In the genomic region with DNA sequence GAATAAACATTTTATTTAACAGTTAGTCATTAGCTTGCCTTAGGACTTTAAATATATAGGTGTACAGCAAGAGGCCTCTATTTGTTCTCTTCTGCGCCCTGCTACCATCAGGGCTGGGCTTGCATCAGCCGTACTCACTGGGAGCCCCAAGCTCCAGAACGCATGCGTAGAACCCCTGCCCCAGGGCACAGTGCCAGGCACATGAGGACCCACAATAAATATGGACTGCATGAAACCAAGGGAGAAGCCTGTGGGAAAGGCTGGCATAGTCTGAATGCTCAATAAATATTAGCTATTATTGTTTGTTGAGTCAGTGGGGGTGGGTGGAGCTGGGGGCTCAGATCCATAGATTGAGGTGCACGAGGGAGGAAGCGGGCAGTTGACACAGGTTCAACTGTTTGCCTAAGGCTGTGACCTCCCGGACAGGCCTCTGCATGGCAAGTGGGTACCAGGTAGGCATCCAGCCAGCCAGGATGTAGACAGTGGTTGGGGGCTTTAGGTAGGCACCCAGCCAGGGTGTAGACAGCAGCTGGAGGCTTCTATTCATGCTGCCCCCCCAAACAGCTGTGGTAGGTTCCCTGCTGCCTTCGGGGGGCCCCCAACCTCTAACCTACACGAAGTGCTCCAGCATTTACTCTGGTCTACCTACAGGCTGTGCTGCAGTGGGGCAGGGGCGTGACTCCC, we compare ENCODE assay signal across 12 mouse cellular contexts. TPM values are rescaled to one million over a fixed set of nuclear protein-coding genes. Genes with fewer than 3 reads are reported as not detected.
DNase-seq lines count a peak whose midpoint lies in the region; ATAC-seq and TF ChIP-seq lines count a peak whose summit lies in the region.
"Had no signal": no experiment of that assay in that cellular context is flagged by ENCODE, and none has a peak within 500 bp of the region (broad histone marks: within the 10 kb centered on the region; RNA-seq: fewer than 3 reads in every experiment).

No protein-coding gene starts in this region.

- no peak overlapping the region for H3K27ac ChIP-seq in hindbrain, embryonic 13.5 days
- H3K27ac ChIP-seq in hindbrain, postnatal 0 days, result no peak overlapping the region
- H3K27ac ChIP-seq in midbrain, embryonic 10.5 days (replicated peaks), result 0 out of 2 replicates have a peak overlapping the region, but pooled peaks have one; percentile 19
- H3K27ac ChIP-seq in midbrain, embryonic 14.5 days (replicated peaks; ENCODE audit: low read depth, low read length), result no peak overlapping the region
- H3K27ac ChIP-seq: embryonic facial prominence, embryonic 13.5 days; forebrain, embryonic 12.5 days; heart, adult 2 months; hindbrain, embryonic 10.5 days; hindbrain, embryonic 15.5 days had no signal

- no peaks in the 10 kb centered on the region for H3K36me3 ChIP-seq in hindbrain, embryonic 13.5 days
- H3K36me3 ChIP-seq in hindbrain, postnatal 0 days (ENCODE audit: insufficient read depth, low read length), result no peaks in the 10 kb centered on the region
- H3K36me3 ChIP-seq in midbrain, embryonic 10.5 days, result no peaks in the 10 kb centered on the region
- H3K36me3 ChIP-seq in midbrain, embryonic 14.5 days (ENCODE audit: control insufficient read depth, insufficient read depth, low read length), result no peaks in the 10 kb centered on the region
- H3K36me3 ChIP-seq: embryonic facial prominence, embryonic 13.5 days; forebrain, embryonic 12.5 days; hindbrain, embryonic 10.5 days; hindbrain, embryonic 15.5 days had no signal

- 94% methylated on average over 10 of the region's 10 CpGs for WGBS in hindbrain, embryonic 13.5 days
- 93% methylated on average over 10 of the region's 10 CpGs for WGBS in hindbrain, postnatal 0 days
- 91% methylated on average over 10 of the region's 10 CpGs for WGBS in midbrain, embryonic 10.5 days
- 93% methylated on average over 10 of the region's 10 CpGs for WGBS in midbrain, embryonic 14.5 days

- H3K4me2 ChIP-seq in hindbrain, embryonic 13.5 days, result no peak overlapping the region
- H3K4me2 ChIP-seq in hindbrain, postnatal 0 days (ENCODE audit: low read depth, low read length), result no peak overlapping the region
- H3K4me2 ChIP-seq in midbrain, embryonic 14.5 days (ENCODE audit: low read length), result no peak overlapping the region
- H3K4me2 ChIP-seq: forebrain, embryonic 12.5 days; hindbrain, embryonic 15.5 days had no signal

- H3K4me3 ChIP-seq in hindbrain, embryonic 13.5 days, result no peak overlapping the region
- H3K4me3 ChIP-seq in hindbrain, postnatal 0 days (ENCODE audit: low read length), result no peak overlapping the region
- no peak overlapping the region for H3K4me3 ChIP-seq in midbrain, embryonic 10.5 days
- H3K4me3 ChIP-seq in midbrain, embryonic 14.5 days (replicated peaks; ENCODE audit: low read depth, low read length), result no peak overlapping the region
- H3K4me3 ChIP-seq: heart, adult 2 months; hindbrain, embryonic 15.5 days had no signal

- TF ChIP-seq CTCF in hindbrain, postnatal 0 days (IDR thresholded peaks at IDR 0.05; ENCODE audit: low read depth), result no peak

- H3K4me1 ChIP-seq in hindbrain, embryonic 13.5 days (replicated peaks), result peaks cover 22% of the 10 kb centered on the region
- H3K4me1 ChIP-seq in hindbrain, postnatal 0 days (ENCODE audit: insufficient read depth, low read length), result 0 out of 2 replicates have a peak, but pooled peaks cover 5% of the 10 kb centered on the region
- H3K4me1 ChIP-seq in midbrain, embryonic 10.5 days, result peaks cover 21% of the 10 kb centered on the region
- H3K4me1 ChIP-seq in midbrain, embryonic 14.5 days (ENCODE audit: control insufficient read depth, insufficient read depth, low read length), result 0 out of 2 replicates have a peak, but pooled peaks cover 3% of the 10 kb centered on the region

- H3K9me3 ChIP-seq in hindbrain, embryonic 13.5 days, result no peaks in the 10 kb centered on the region
- no peaks in the 10 kb centered on the region for H3K9me3 ChIP-seq in hindbrain, postnatal 0 days (ENCODE audit: low read length)
- no peaks in the 10 kb centered on the region for H3K9me3 ChIP-seq in midbrain, embryonic 10.5 days (replicated peaks)
- H3K9me3 ChIP-seq in midbrain, embryonic 14.5 days (ENCODE audit: control insufficient read depth, low read length), result no peaks in the 10 kb centered on the region
- H3K9me3 ChIP-seq: embryonic facial prominence, embryonic 13.5 days; forebrain, embryonic 12.5 days; hindbrain, embryonic 10.5 days; hindbrain, embryonic 15.5 days had no signal

- peaks cover 42% of the 10 kb centered on the region for H3K27me3 ChIP-seq in hindbrain, embryonic 13.5 days
- H3K27me3 ChIP-seq in hindbrain, postnatal 0 days (ENCODE audit: insufficient read depth, low read length), result no peaks in the 10 kb centered on the region
- H3K27me3 ChIP-seq in midbrain, embryonic 10.5 days (ENCODE audit: low read depth, poor library complexity, severe bottlenecking), result peaks cover 43% of the 10 kb centered on the region
- H3K27me3 ChIP-seq in midbrain, embryonic 14.5 days (ENCODE audit: control insufficient read depth, insufficient read depth, low read length), result peaks cover 23% of the 10 kb centered on the region

- ATAC-seq in hindbrain, embryonic 13.5 days (ENCODE audit: low FRiP score), result no peak
- ATAC-seq in hindbrain, postnatal 0 days, result no peak
- ATAC-seq in midbrain, embryonic 14.5 days (ENCODE audit: low FRiP score, low TSS enrichment), result no peak

- DNase-seq in cerebellum, adult 18-20 months, result peak; percentile 18 to 23
- no peak for DNase-seq in cerebellum, postnatal 4 days (ENCODE audit: low spot score in 2 of 2)
- no peak for DNase-seq in hindbrain, postnatal 0 days (ENCODE audit: low spot score)
- no peak for DNase-seq in midbrain, embryonic 10.5 days (ENCODE audit: low spot score)
- DNase-seq in midbrain, embryonic 14.5 days, result no peak
- DNase-seq in layer of hippocampus, postnatal 14 days (ENCODE audit: low spot score in 2 of 2), result no peak

- 0 out of 2 replicates have a peak overlapping the region, but pooled peaks have one; percentile 8 for H3K9ac ChIP-seq in hindbrain, embryonic 13.5 days
- H3K9ac ChIP-seq in hindbrain, postnatal 0 days (replicated peaks; ENCODE audit: low read length), result no peak overlapping the region
- no peak overlapping the region for H3K9ac ChIP-seq in midbrain, embryonic 14.5 days (replicated peaks; ENCODE audit: low read length)
- H3K9ac ChIP-seq: embryonic facial prominence, embryonic 13.5 days; forebrain, embryonic 12.5 days; hindbrain, embryonic 15.5 days had no signal

RNA-seq across cellular contexts. Expression of gene Arhgap27, which starts 31.8 kb away (rescaled TPM):
- polyA plus RNA-seq in hindbrain, embryonic 13.5 days (2015; fragmentation: Nextera tagmentation; extraction: Ambion mirVana), result 3.2 and 3.4 TPM in 2 replicates
- 7.7 and 12.2 TPM in 2 replicates for total RNA-seq in hindbrain, postnatal 0 days (2014; rRNA removed)
- polyA plus RNA-seq in hindbrain, postnatal 0 days (2015; fragmentation: Nextera tagmentation; extraction: Ambion mirVana), result 5.5 and 5.9 TPM in 2 replicates
- polyA plus RNA-seq in midbrain, embryonic 10.5 days (2016; fragmentation: Nextera tagmentation; extraction: Ambion mirVana), result 3.8 and 4.1 TPM in 2 replicates
- 2.1 and 4.0 TPM in 2 replicates for polyA plus RNA-seq in midbrain, embryonic 14.5 days (2014; fragmentation: Nextera tagmentation; extraction: Ambion mirVana)
- 10 to 100 TPM in 1 of 2 experiments, 1 to 10 TPM in 1; 9.8 to 10.1 TPM for total RNA-seq in layer of hippocampus, postnatal 14 days (2021)

Comparison
In these comparisons a context has a peak if more than half of its experiments do, and no peak if none do; other contexts are left out.
1. DNase-seq: peak in cerebellum, adult 18-20 months (2 of 2); none in cerebellum, postnatal 4 days (0 of 2), hindbrain, postnatal 0 days (single experiment), midbrain, embryonic 10.5 days (single experiment), midbrain, embryonic 14.5 days (single experiment) and layer of hippocampus, postnatal 14 days (0 of 2).